Mouse (Mus musculus) embryo, embryonic 11 days (tissue): ENCODE data around the gene Prrx1.

Experiments used
- DNase-seq: peaks from one replicate; pipeline ENCODE4 v3.0.0-alpha.2; 2015

The Prrx1 gene

GRCm38 (mm10) chr1:163313101-163313773, at the start of gene Prrx1:
Gene Prrx1 (minus strand): TSS chr1:163313710.
- DNase-seq, result peak; percentile 85

- DNase-seq, result no peak
Measured at GRCm38 (mm10) chr1:163362202-163362601, 48.7 kb upstream of the Prrx1 start.

GRCm38 (mm10) chr1:163361376-163361775, 47.9 kb upstream of the Prrx1 start:
- no peak for DNase-seq

GRCm38 (mm10) chr1:163360796-163361195, 47.3 kb upstream of the Prrx1 start:
- no peak for DNase-seq

GRCm38 (mm10) chr1:163359521-163359920, 46.0 kb upstream of the Prrx1 start:
- DNase-seq, result no peak

GRCm38 (mm10) chr1:163358165-163358564, 44.7 kb upstream of the Prrx1 start:
- peak; percentile 64 for DNase-seq

GRCm38 (mm10) chr1:163357733-163358132, 44.2 kb upstream of the Prrx1 start:
- no peak for DNase-seq

GRCm38 (mm10) chr1:163356167-163356566, 42.7 kb upstream of the Prrx1 start:
- DNase-seq, result no peak

GRCm38 (mm10) chr1:163355626-163356156, 42.2 kb upstream of the Prrx1 start:
- no peak for DNase-seq

- DNase-seq, result no peak
Measured at GRCm38 (mm10) chr1:163350988-163351387, 37.5 kb upstream of the Prrx1 start.

GRCm38 (mm10) chr1:163345541-163345940, 32.0 kb upstream of the Prrx1 start:
- DNase-seq, result no peak

GRCm38 (mm10) chr1:163344931-163345330, 31.4 kb upstream of the Prrx1 start:
- DNase-seq, result peak; percentile 33

GRCm38 (mm10) chr1:163339219-163339561, 25.7 kb upstream of the Prrx1 start:
- DNase-seq, result no peak

GRCm38 (mm10) chr1:163338525-163339218, 25.2 kb upstream of the Prrx1 start:
- peak; percentile 24 for DNase-seq

- no peak for DNase-seq
Measured at GRCm38 (mm10) chr1:163337821-163338220, 24.3 kb upstream of the Prrx1 start.

GRCm38 (mm10) chr1:163327279-163327678, 13.8 kb upstream of the Prrx1 start:
- DNase-seq, result no peak

- DNase-seq, result no peak
Measured at GRCm38 (mm10) chr1:163319669-163320571, 6.4 kb upstream of the Prrx1 start.

- DNase-seq, result no peak
Measured at GRCm38 (mm10) chr1:163316920-163317319, 3.4 kb upstream of the Prrx1 start.

GRCm38 (mm10) chr1:163314829-163315301, 1.4 kb upstream of the Prrx1 start:
- DNase-seq, result peak; percentile 85

- DNase-seq, result peak; percentile 66
Measured at GRCm38 (mm10) chr1:163313921-163314725, 613 bp upstream of the Prrx1 start.

- DNase-seq, result peak; percentile 69
Measured at GRCm38 (mm10) chr1:163311861-163312811, 1.4 kb downstream of the Prrx1 start.
